Mouse (Mus musculus) hindbrain, postnatal 0 days (tissue): ENCODE measurements at regions not wholly inside any gene's neighbourhood (a gene's known extent, or its start where the extent isn't known, plus 50 kb on each side); places are given as distances from the start of the nearest gene placed in this dataset.

ENCODE experiments used
- ATAC-seq: fragments of 200-750 bp; cut with Nextera tagmentation; 2 replicates; pipeline ENCODE4 v1.8.0; 2017; ENCODE audit warnings: mild to moderate bottlenecking, moderate TSS enrichment, moderate library complexity
- DNase-seq: peaks from one replicate; pipeline ENCODE4 v3.0.0-alpha.2; 2015; ENCODE audit warnings: low spot score
- H3K27ac ChIP-seq: fragments of 300-500 bp; sonication (generic); 2 replicates; pipeline ENCODE4 v1.5.1; 2014; ENCODE audit warnings: mild to moderate bottlenecking
- H3K27me3 ChIP-seq: fragments of 300-500 bp; sonication (generic); 2 replicates; pipeline ENCODE4 v1.6.1; 2014; ENCODE audit warnings: low read length, mixed read lengths; ENCODE audit not compliant: insufficient read depth
- H3K36me3 ChIP-seq: fragments of 300-500 bp; sonication (generic); 2 replicates; pipeline ENCODE4 v1.6.1; 2014; ENCODE audit warnings: low read length, mixed read lengths; ENCODE audit not compliant: insufficient read depth
- H3K4me1 ChIP-seq: fragments of 300-500 bp; sonication (generic); 2 replicates; pipeline ENCODE4 v1.6.1; 2014; ENCODE audit warnings: antibody characterized with exemption, low read length, mixed read lengths; ENCODE audit not compliant: insufficient read depth
- H3K4me2 ChIP-seq: fragments of 300-500 bp; sonication (generic); 2 replicates; pipeline ENCODE4 v1.6.1; 2014; ENCODE audit warnings: low read depth, mild to moderate bottlenecking, low read length, moderate library complexity, mixed read lengths
- H3K4me3 ChIP-seq: fragments of 300-500 bp; sonication (generic); 2 replicates; pipeline ENCODE4 v1.5.1; 2014; ENCODE audit warnings: low read length
- H3K9ac ChIP-seq: fragments of 300-500 bp; sonication (generic); replicated peaks from 2 replicates; pipeline ENCODE4 v1.6.1; 2014; ENCODE audit warnings: mild to moderate bottlenecking, low read length, moderate library complexity, mixed read lengths
- H3K9me3 ChIP-seq: fragments of 300-500 bp; sonication (generic); 2 replicates; pipeline ENCODE4 v1.6.1; 2016; ENCODE audit warnings: low read length, mixed read lengths
- CTCF ChIP-seq: IDR thresholded peaks from 2 replicates; pipeline ENCODE4 v1.5.1; 2016; ENCODE audit warnings: antibody characterized with exemption, control low read depth, low read depth
- WGBS: fragments of 180-500 bp; shearing (Covaris S2); extraction: QIAGEN DNeasy Blood & Tissue Kit; methylation state at CpG from one replicate; pipeline ENCODE4 v1.1.7; 2014; 5-methylcytosine and 5-hydroxymethylcytosine counted together

DNA sequence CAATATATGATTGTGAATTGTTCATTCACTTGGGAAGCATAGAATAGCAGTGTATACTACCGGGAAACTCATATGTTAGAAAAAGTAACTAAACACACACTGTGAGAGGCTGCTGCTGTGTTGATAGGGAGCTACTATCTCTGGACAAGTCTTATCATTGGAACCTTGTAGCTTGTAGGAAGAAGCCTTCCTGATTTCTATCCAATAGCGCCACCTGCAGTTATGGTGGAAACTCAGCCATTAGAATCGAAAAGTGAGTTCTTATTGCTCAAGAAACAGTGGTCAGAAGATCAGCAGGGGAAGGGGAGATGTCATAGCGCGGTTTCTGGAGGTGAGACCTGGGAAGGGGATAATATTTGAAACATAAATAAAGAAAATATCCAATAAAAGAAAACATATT is 1245.1 kb upstream of the Cdh6 start:
- Histone ChIP-seq H3K27ac (no peak overlapping the region), H3K4me1 (no peaks in the 10 kb centered on the region), H3K27me3 (no peaks in the 10 kb centered on the region), H3K4me2 (no peak overlapping the region), H3K9me3 (no peaks in the 10 kb centered on the region), H3K36me3 (no peaks in the 10 kb centered on the region), H3K9ac (no peak overlapping the region), H3K4me3 (no peak overlapping the region)
- DNase-seq (peak; percentile 46), ATAC-seq (no peak)
- WGBS, result 52% methylated on average over 5 of the region's 5 CpGs
- peak; percentile 45 for TF ChIP-seq CTCF

DNA sequence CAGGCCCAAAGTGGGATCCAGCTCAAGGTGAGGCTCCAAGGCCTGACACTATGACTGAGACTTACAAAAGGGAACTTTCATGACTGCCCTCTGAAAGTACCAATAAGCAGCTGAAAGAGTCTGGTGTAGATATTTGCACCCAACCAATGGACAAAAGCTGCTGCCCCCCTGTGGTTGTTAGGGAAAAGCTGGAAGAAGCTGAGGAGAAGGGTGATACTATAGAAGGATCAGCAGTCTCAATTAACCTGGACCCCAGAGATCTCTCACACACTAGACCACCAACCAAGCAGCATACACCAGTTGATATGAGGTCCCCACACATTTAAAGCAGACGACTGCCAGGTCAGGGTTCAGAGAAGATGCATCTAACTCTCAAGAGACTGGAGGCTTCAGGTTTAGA is 1211.9 kb upstream of the Cdh6 start:
- Histone ChIP-seq H3K4me1 (no peaks in the 10 kb centered on the region), H3K9ac (no peak overlapping the region), H3K27ac (no peak overlapping the region), H3K36me3 (no peaks in the 10 kb centered on the region), H3K9me3 (no peaks in the 10 kb centered on the region), H3K27me3 (no peaks in the 10 kb centered on the region), H3K4me2 (no peak overlapping the region), H3K4me3 (no peak overlapping the region)
- ATAC-seq (no peak), DNase-seq (no peak)
- no peak for TF ChIP-seq CTCF
- 83% methylated on average over 1 of the region's 1 CpGs for WGBS

DNA sequence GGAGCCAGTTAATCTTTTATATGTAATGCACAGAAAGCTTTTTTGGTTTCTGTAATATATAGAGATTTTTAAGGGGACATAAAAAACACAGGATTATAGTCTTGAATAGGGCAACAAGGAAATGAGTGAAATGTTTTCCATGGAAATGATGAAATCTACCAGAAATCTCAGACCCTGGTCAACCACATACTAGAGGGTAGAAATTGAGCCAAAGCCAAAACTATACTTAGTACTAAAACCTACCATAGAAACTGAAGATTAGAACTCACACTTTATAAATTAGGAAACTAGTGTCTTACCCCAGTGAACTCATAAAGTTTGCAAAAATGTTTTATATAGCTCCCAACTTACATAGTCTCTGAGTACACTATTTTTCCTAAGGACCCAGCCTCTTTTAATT is 1204.9 kb upstream of the Cdh6 start:
- no peak for DNase-seq
- ATAC-seq, result no peak

More for the DNA sequence above, 1204.9 kb upstream of the Cdh6 start:
- Histone ChIP-seq H3K4me2 (no peak overlapping the region), H3K4me3 (no peak overlapping the region), H3K9me3 (no peaks in the 10 kb centered on the region), H3K36me3 (no peaks in the 10 kb centered on the region), H3K27me3 (no peaks in the 10 kb centered on the region), H3K4me1 (no peaks in the 10 kb centered on the region), H3K27ac (no peak overlapping the region), H3K9ac (no peak overlapping the region)
- no peak for TF ChIP-seq CTCF
